Comparison of ENCODE assay signal across 8 mouse cellular contexts in the genomic region with DNA sequence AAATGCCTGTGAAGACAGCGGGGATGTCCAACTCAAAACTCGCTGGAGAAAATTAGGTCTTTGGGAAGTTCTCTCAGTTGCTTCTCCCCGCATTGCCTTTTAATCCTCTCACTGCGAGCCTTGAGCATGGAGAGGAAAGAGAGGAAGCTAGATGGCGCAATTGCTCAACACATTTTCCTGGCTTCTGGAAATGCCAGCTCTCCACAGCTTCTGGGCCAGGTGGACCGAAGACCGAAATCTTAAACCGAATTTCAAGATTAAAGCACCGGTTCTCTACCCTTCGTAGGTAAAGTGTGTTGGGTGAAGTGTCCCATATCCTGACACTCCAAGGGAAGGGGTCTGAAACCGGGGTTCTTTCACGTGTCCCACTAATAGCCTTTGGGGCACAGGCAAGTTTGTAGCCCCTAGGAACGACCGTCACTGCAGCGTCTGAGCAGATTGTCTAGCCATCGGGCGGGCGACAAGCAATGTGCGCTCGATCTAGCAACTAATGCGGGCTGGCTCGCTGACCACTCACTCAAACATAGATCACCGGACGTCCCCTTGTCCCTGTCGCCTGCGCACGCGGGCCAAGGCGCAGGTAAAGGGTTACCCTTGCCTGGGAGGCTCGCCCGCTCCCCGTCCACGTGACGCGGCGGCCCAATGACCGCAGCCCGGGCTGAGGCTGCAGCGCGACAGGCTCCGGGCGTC. TPM values are rescaled to one million over a fixed set of nuclear protein-coding genes. Genes with fewer than 3 reads are reported as not detected.
DNase-seq lines count a peak whose midpoint lies in the region; ATAC-seq lines count a peak whose summit lies in the region.

A gene (plus strand): TSS at position 545 of the 690 bp plus-strand sequence.

- DNase-seq in adrenal gland, postnatal 14 days: peak; percentile 79
- DNase-seq in embryo, embryonic 11.5 days (ENCODE audit: low read depth, low spot score): peak; percentile 56
- peak; percentile 98 for DNase-seq in heart, adult 11 months
- peak; percentile 85 for DNase-seq in kidney, adult 11 months
- peak; percentile 68 to 74 for DNase-seq in left cerebral cortex, postnatal 36 days (ENCODE audit: low spot score in 2 of 2)
- peak; percentile 82 for DNase-seq in mesoderm, embryonic 11.5 days (ENCODE audit: low read depth, low spot score)
- DNase-seq in right cerebral cortex, postnatal 4 days: peak; percentile 51

- ATAC-seq in activated CD4-positive, CD25-positive, alpha-beta regulatory T cell, adult 4 months: no peak

- intact Hi-C loops in left cerebral cortex, postnatal 36 days (cut with DNase I): no loop called here

RNA-seq across cellular contexts. Expression of the gene that starts here (rescaled TPM):
- total RNA-seq in adrenal gland, postnatal 14 days (2021): 0.71 and 4.0 TPM in 2 replicates
- total RNA-seq in left cerebral cortex, postnatal 36 days (2021): 1 to 10 TPM; 4.3 to 6.2 TPM
- not detected for polyA plus RNA-seq in activated CD4-positive, CD25-positive, alpha-beta regulatory T cell, adult 4 months (2017; shearing (Covaris generic))
